Mouse (Mus musculus): ENCODE data around the gene Pola2. TPM values are rescaled to one million over a fixed set of nuclear protein-coding genes. Genes with fewer than 3 reads are reported as not detected.

The Pola2 gene
- polyA plus RNA-seq, 1 experiment from 2014 or later = 91.9 TPM

DNA sequence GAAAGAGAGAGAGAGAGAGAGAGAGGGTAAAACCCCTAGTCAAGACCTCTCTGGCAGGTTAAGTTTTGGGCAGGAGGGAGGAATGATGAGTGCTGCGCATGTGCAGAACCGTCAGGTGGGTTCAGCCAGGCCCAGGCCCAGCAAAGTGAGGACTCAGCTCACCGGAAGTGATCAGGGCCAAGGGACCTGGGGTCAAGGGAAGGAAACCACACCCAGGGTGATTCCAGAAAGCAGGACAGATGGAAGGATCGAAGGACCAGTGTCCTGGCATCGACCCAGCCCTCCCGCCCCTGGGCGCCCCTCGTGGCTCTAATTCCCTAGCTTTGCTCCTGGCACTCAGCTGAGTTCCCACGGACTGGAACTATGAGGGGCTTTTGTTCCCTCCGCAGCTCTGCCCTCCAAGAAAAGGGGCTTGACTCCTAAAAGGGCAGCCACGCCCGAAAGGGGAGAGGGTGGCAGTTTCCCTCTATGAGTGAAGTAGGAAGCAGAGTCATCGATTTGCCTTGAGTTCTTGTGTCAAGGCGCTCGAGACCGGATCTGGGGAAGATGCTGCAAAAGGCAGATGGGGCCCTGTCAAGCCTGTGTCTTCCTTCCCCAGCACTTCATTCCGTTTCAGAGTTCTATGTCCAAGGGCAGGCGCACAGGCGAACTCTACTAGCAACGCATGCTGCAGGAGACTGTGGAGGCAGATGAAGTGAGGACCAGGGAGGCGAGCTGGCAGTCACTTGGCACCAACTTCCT, 26.7 kb downstream of the Pola2 start:
- Histone ChIP-seq H3K4me2 (no peak overlapping the region), H3K4me3 (replicated peaks) (no peak overlapping the region), H3K27me3 (peaks cover 3% of the 10 kb centered on the region; the same call in 1 of the 2 replicates), H3K27ac (no peak overlapping the region), H3K36me3 (peaks cover 30% of the 10 kb centered on the region), H3K4me1 (replicated peaks) (peaks cover 11% of the 10 kb centered on the region), H3K9ac (replicated peaks) (no peak overlapping the region), H3K9me3 (no peaks in the 10 kb centered on the region)
- WGBS = 81% methylated on average over 21 of the region's 21 CpGs
- no peak for ATAC-seq (ENCODE audit: insufficient number of reproducible peaks, insufficient read depth, low FRiP score, low TSS enrichment, low read depth)

DNA sequence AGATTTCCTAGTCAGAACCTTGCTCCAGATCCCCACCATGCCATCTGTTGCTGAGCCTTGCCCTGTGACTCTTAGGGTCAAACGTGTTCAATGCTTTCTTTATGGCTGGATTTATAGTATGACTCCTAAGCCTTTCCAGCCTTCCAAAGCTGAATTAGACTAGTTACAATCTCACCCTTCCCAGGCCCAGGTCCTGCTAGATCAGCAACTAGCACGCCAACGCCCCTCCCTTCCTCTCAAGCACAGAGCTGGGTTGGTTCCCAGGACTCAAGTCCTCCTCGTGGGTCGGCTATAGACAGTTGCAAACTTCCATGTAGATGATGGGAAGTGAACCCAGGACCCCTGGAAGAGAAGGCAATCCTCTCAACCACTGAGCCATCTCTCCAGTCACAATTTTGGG, 28.3 kb downstream of the Pola2 start:
- Histone ChIP-seq H3K27me3 (peaks cover 3% of the 10 kb centered on the region; the same call in 1 of the 2 replicates), H3K4me2 (no peak overlapping the region), H3K9me3 (no peaks in the 10 kb centered on the region), H3K9ac (replicated peaks) (peak overlapping the region; percentile 27; the same call in 1 of the 2 replicates), H3K27ac (0 out of 2 replicates have a peak overlapping the region, but pooled peaks have one; percentile 29), H3K4me1 (replicated peaks) (peaks cover 11% of the 10 kb centered on the region), H3K36me3 (peaks cover 16% of the 10 kb centered on the region), H3K4me3 (replicated peaks) (no peak overlapping the region)
- ATAC-seq (ENCODE audit: insufficient number of reproducible peaks, insufficient read depth, low FRiP score, low TSS enrichment, low read depth) = no peak
- 76% methylated on average over 5 of the region's 5 CpGs for WGBS

GRCm38 (mm10) chr19:5935266-5935665, 28.7 kb downstream of the Pola2 start:
- Histone ChIP-seq H3K27me3 (peaks cover 3% of the 10 kb centered on the region; the same call in 1 of the 2 replicates), H3K9ac (replicated peaks) (peak overlapping the region; percentile 27), H3K27ac (0 out of 2 replicates have a peak overlapping the region, but pooled peaks have one; percentile 29), H3K4me1 (replicated peaks) (peaks cover 11% of the 10 kb centered on the region), H3K9me3 (no peaks in the 10 kb centered on the region), H3K4me2 (no peak overlapping the region), H3K36me3 (peaks cover 12% of the 10 kb centered on the region), H3K4me3 (replicated peaks) (no peak overlapping the region)
- 28% methylated on average over 3 of the region's 3 CpGs for WGBS
- ATAC-seq (ENCODE audit: insufficient number of reproducible peaks, insufficient read depth, low FRiP score, low TSS enrichment, low read depth) = 0 out of 2 replicates have a peak, but pooled peaks have one; percentile 26

GRCm38 (mm10) chr19:5929634-5930596, 34.1 kb downstream of the Pola2 start:
- Histone ChIP-seq H3K27me3 (peaks cover 11% of the 10 kb centered on the region), H3K36me3 (no peaks in the 10 kb centered on the region), H3K4me1 (replicated peaks) (peaks cover 16% of the 10 kb centered on the region), H3K9me3 (no peaks in the 10 kb centered on the region), H3K4me2 (no peak overlapping the region), H3K9ac (replicated peaks) (no peak overlapping the region), H3K27ac (no peak overlapping the region), H3K4me3 (replicated peaks) (no peak overlapping the region)
- no peak for ATAC-seq (ENCODE audit: insufficient number of reproducible peaks, insufficient read depth, low FRiP score, low TSS enrichment, low read depth)
- WGBS = 74% methylated on average over 14 of the region's 14 CpGs

DNA sequence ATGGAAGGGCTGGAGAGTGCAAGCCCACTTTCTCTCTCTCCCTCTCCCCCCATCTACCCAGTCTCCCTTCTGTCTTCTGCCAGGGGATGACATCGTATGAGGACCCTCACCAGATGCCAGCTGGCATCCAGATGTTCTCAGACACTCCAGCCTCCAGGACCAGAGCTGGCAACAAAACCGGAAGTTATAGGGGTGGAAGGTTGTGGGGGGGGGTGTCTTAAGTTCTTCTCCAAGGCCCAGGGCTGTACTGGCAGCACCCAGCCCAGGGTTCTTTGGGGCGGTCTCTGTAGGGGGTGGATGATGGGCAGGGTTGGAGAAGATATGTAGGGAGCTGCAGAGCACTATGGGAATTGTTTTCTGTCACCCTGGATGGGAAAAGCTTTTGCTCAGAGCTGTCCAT, 35.5 kb downstream of the Pola2 start:
- Histone ChIP-seq H3K4me1 (replicated peaks) (peaks cover 21% of the 10 kb centered on the region), H3K27ac (no peak overlapping the region), H3K4me3 (replicated peaks) (no peak overlapping the region), H3K36me3 (no peaks in the 10 kb centered on the region), H3K9me3 (no peaks in the 10 kb centered on the region), H3K9ac (replicated peaks) (no peak overlapping the region; the same call in 1 of the 2 replicates), H3K27me3 (peaks cover 11% of the 10 kb centered on the region), H3K4me2 (no peak overlapping the region)
- 38% methylated on average over 3 of the region's 3 CpGs for WGBS
- ATAC-seq (ENCODE audit: insufficient number of reproducible peaks, insufficient read depth, low FRiP score, low TSS enrichment, low read depth) = no peak

DNA sequence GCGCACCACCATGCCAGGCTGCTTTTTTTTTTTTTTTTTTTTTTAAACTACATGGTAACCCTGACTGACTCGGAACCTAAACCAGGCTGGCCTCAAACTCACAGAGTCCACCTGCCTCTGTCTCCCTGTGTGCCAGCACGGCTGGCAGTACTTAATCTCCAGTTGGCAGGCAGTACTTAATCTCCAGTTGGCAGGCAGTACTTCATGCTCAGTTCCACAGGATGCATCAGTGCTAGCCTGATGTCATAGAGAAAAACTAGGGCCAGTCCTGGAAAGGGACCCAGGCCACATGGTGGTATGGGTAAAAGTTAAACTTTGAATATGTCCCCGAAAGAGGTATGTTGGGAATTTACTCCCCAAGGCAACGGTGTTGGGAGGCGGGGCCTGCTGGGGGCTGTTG, 35.9 kb downstream of the Pola2 start:
- ATAC-seq (ENCODE audit: insufficient number of reproducible peaks, insufficient read depth, low FRiP score, low TSS enrichment, low read depth) = no peak

GRCm38 (mm10) chr19:5927532-5927931, 36.5 kb downstream of the Pola2 start:
- 58% methylated on average over 8 of the region's 8 CpGs for WGBS
- ATAC-seq (ENCODE audit: insufficient number of reproducible peaks, insufficient read depth, low FRiP score, low TSS enrichment, low read depth) = no peak
- H3K27ac ChIP-seq = no peak overlapping the region
- peaks cover 23% of the 10 kb centered on the region for H3K4me1 ChIP-seq (replicated peaks)
- no peaks in the 10 kb centered on the region for H3K9me3 ChIP-seq
- no peak overlapping the region for H3K4me3 ChIP-seq (replicated peaks)
- no peak overlapping the region for H3K4me2 ChIP-seq
- no peaks in the 10 kb centered on the region for H3K36me3 ChIP-seq
- H3K9ac ChIP-seq (replicated peaks) = no peak overlapping the region
- H3K27me3 ChIP-seq = peaks cover 11% of the 10 kb centered on the region

More for the DNA sequence above, 35.9 kb downstream of the Pola2 start:
- Histone ChIP-seq H3K9ac (replicated peaks) (no peak overlapping the region; the same call in 1 of the 2 replicates), H3K27ac (no peak overlapping the region), H3K4me1 (replicated peaks) (peaks cover 23% of the 10 kb centered on the region), H3K4me3 (replicated peaks) (no peak overlapping the region), H3K27me3 (peaks cover 11% of the 10 kb centered on the region), H3K36me3 (no peaks in the 10 kb centered on the region), H3K4me2 (no peak overlapping the region), H3K9me3 (no peaks in the 10 kb centered on the region)
- 53% methylated on average over 6 of the region's 6 CpGs for WGBS

DNA sequence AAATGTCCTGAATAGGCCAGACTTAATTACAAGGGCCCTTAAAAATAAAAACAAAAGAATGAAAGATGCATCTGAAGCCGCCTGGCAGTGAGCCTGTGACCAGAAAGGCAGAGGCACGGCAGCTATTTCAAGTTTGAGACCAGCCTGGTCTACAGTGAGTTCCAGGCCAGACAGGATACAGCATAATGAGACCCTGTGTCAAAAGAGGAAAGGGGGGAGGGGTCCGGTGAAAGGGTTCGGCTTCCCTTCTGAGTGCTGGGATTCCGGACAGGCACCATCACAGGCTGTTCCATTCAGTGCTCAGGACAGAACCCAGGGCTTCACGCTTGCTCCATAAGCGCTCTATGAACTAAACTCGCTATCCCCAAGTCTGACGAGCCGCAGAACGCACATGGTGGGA, 37.0 kb downstream of the Pola2 start:
- no peak overlapping the region for H3K4me3 ChIP-seq (replicated peaks)
- no peaks in the 10 kb centered on the region for H3K9me3 ChIP-seq
- H3K27me3 ChIP-seq = peaks cover 13% of the 10 kb centered on the region
- peaks cover 23% of the 10 kb centered on the region for H3K4me1 ChIP-seq (replicated peaks)
- H3K36me3 ChIP-seq = no peaks in the 10 kb centered on the region
- H3K27ac ChIP-seq = no peak overlapping the region
- WGBS = 74% methylated on average over 11 of the region's 11 CpGs
- no peak for ATAC-seq (ENCODE audit: insufficient number of reproducible peaks, insufficient read depth, low FRiP score, low TSS enrichment, low read depth)
- H3K4me2 ChIP-seq = no peak overlapping the region
- H3K9ac ChIP-seq (replicated peaks) = no peak overlapping the region

DNA sequence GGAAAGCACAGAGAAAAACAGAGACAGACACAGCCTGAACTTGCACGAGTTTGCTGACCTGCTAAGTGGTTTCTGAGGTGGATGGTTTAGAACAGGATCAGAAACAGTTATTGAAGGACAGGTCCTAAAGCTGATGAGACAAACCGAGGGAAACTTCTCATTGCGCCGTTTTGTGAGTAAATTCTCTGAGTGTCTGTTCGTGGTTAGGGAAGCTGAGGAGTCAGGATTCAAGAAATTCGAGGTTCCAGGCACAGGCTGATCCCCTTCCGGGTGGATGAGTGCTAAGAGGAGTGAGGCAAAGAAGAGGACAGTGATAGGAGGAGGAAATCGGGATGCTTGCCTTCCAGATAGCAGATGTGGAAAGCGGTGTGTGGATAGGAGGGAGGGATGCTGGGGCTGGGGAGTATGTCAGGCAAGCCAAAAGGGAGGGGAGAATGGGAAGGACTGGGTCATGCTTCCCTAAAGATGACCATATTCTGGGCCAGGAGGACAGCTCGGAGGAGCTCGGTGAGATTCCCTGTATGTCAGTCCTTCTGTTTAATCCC, 38.6 kb downstream of the Pola2 start:
- WGBS = 30% methylated on average over 11 of the region's 11 CpGs

DNA sequence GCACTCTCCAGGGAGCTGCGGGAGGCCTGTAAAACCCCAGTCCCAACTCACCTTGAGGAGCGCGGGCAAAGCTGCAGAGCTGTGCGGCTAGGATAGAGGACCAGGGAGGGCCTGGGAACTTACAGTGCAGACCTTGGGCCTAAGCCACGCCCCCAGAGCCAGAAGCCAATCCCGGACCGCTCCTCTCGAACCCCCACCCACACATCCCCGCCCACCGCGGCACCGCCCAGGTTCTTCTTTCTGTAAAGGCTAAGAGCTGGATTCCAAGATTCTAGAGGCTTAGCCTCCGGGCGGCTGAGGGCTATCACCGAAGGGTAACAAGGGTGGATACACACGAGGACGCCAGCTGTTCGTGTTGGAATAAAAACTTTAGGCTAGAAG, 39.3 kb downstream of the Pola2 start, which contains the start of gene Cdc42ep2:
TSS of gene Cdc42ep2 (minus strand) at position 104 of the 381 bp plus-strand sequence.
- H3K4me1 ChIP-seq (replicated peaks) = peaks cover 22% of the 10 kb centered on the region
- H3K36me3 ChIP-seq = no peaks in the 10 kb centered on the region
- 1% methylated on average over 18 of the region's 18 CpGs for WGBS
- ATAC-seq (ENCODE audit: insufficient number of reproducible peaks, insufficient read depth, low FRiP score, low TSS enrichment, low read depth) = peak; percentile 92
- H3K27me3 ChIP-seq = peaks cover 17% of the 10 kb centered on the region
- H3K9me3 ChIP-seq = no peaks in the 10 kb centered on the region
- peak within 1 kb of the TSS; percentile 54 for H3K9ac ChIP-seq (replicated peaks)
- peak within 1 kb of the TSS; percentile 74 for H3K27ac ChIP-seq
- H3K4me2 ChIP-seq = peak within 1 kb of the TSS; percentile 97
- H3K4me3 ChIP-seq (replicated peaks) = peak within 1 kb of the TSS; percentile 53

More for the DNA sequence above, 38.6 kb downstream of the Pola2 start:
- Histone ChIP-seq H3K4me3 (replicated peaks) (peak overlapping the region; percentile 53), H3K36me3 (no peaks in the 10 kb centered on the region), H3K4me1 (replicated peaks) (peaks cover 27% of the 10 kb centered on the region), H3K27ac (no peak overlapping the region), H3K9me3 (no peaks in the 10 kb centered on the region), H3K27me3 (peaks cover 17% of the 10 kb centered on the region), H3K9ac (replicated peaks) (no peak overlapping the region), H3K4me2 (peak overlapping the region; percentile 97)
- ATAC-seq (ENCODE audit: insufficient number of reproducible peaks, insufficient read depth, low FRiP score, low TSS enrichment, low read depth) = no peak

Measured in limb, embryonic 12.5 days (tissue).